Mouse (Mus musculus): Measurements from ENCODE around the gene Lyzl6. TPM values are rescaled to one million over a fixed set of nuclear protein-coding genes. Genes with fewer than 3 reads are reported as not detected.

Lyzl6 gene
- polyA plus RNA-seq, 1 experiment from 2014 or later: not detected

GRCm38 (mm10) chr11:103658189-103658588 lies 19.5 kb upstream of the Lyzl6 start:
- 81% methylated on average over 7 of the region's 7 CpGs for WGBS

GRCm38 (mm10) chr11:103656520-103656919 lies 17.8 kb upstream of the Lyzl6 start:
- H3K27ac ChIP-seq: no peak overlapping the region
- no peaks in the 10 kb centered on the region for H3K36me3 ChIP-seq (replicated peaks)
- H3K4me1 ChIP-seq: 0 out of 2 replicates have a peak, but pooled peaks cover 4% of the 10 kb centered on the region
- no peak for ATAC-seq (ENCODE audit: low FRiP score)
- no peak overlapping the region for H3K9ac ChIP-seq
- H3K4me2 ChIP-seq: no peak overlapping the region
- no peaks in the 10 kb centered on the region for H3K9me3 ChIP-seq
- 21% methylated on average over 3 of the region's 3 CpGs for WGBS
- no peak overlapping the region for H3K4me3 ChIP-seq (replicated peaks)
- peaks cover 72% of the 10 kb centered on the region for H3K27me3 ChIP-seq

More at GRCm38 (mm10) chr11:103658189-103658588, 19.5 kb upstream of the Lyzl6 start:
- Histone ChIP-seq H3K4me1 (0 out of 2 replicates have a peak, but pooled peaks cover 4% of the 10 kb centered on the region), H3K4me3 (replicated peaks) (no peak overlapping the region), H3K36me3 (replicated peaks) (no peaks in the 10 kb centered on the region), H3K9ac (no peak overlapping the region), H3K9me3 (no peaks in the 10 kb centered on the region), H3K27ac (no peak overlapping the region), H3K27me3 (peaks cover 66% of the 10 kb centered on the region), H3K4me2 (no peak overlapping the region)
- no peak for ATAC-seq (ENCODE audit: low FRiP score)

- no peak for ATAC-seq (ENCODE audit: low FRiP score)
- Histone ChIP-seq H3K4me2 (no peak overlapping the region), H3K27me3 (peaks cover 90% of the 10 kb centered on the region), H3K4me3 (replicated peaks) (no peak overlapping the region), H3K9me3 (no peaks in the 10 kb centered on the region), H3K36me3 (replicated peaks) (no peaks in the 10 kb centered on the region), H3K9ac (no peak overlapping the region), H3K4me1 (peaks cover 18% of the 10 kb centered on the region), H3K27ac (no peak overlapping the region)
- WGBS: 81% methylated on average over 10 of the region's 10 CpGs
These were observed 14.8 kb upstream of the Lyzl6 start for GRCm38 (mm10) chr11:103653359-103653965.

- no peak overlapping the region for H3K4me2 ChIP-seq
- peaks cover 96% of the 10 kb centered on the region for H3K27me3 ChIP-seq
- H3K27ac ChIP-seq: no peak overlapping the region
- no peak overlapping the region for H3K4me3 ChIP-seq (replicated peaks)
- no peak overlapping the region for H3K9ac ChIP-seq
- no peaks in the 10 kb centered on the region for H3K36me3 ChIP-seq (replicated peaks)
- H3K4me1 ChIP-seq: peaks cover 18% of the 10 kb centered on the region
- no peaks in the 10 kb centered on the region for H3K9me3 ChIP-seq
- WGBS: 74% methylated on average over 6 of the region's 6 CpGs
- ATAC-seq (ENCODE audit: low FRiP score): no peak
These were observed 12.7 kb upstream of the Lyzl6 start for GRCm38 (mm10) chr11:103651426-103651825.

- Histone ChIP-seq H3K4me1 (peaks cover 14% of the 10 kb centered on the region), H3K36me3 (replicated peaks) (no peaks in the 10 kb centered on the region), H3K9ac (no peak overlapping the region), H3K27me3 (peaks cover 99% of the 10 kb centered on the region), H3K27ac (no peak overlapping the region), H3K4me3 (replicated peaks) (peak overlapping the region; percentile 34), H3K9me3 (no peaks in the 10 kb centered on the region), H3K4me2 (peak overlapping the region; percentile 50)
- under 1% methylated on average over 37 of the region's 37 CpGs for WGBS
- no peak for ATAC-seq (ENCODE audit: low FRiP score)
These were observed 11.3 kb upstream of the Lyzl6 start for GRCm38 (mm10) chr11:103649983-103650493.

- Histone ChIP-seq H3K9me3 (no peaks in the 10 kb centered on the region), H3K4me1 (peaks cover 14% of the 10 kb centered on the region), H3K27me3 (peaks cover 94% of the 10 kb centered on the region), H3K4me3 (replicated peaks) (peak within 1 kb of the TSS; percentile 34), H3K36me3 (replicated peaks) (no peaks in the 10 kb centered on the region), H3K27ac (no peak within 1 kb of the TSS), H3K9ac (no peak within 1 kb of the TSS), H3K4me2 (peak within 1 kb of the TSS; percentile 50)
- under 1% methylated on average over 61 of the region's 71 CpGs for WGBS
- no peak for ATAC-seq (ENCODE audit: low FRiP score)
These were observed 10.8 kb upstream of the Lyzl6 start, which contains the start of gene Rprml for GRCm38 (mm10) chr11:103649301-103649982. TSS of gene Rprml (plus strand) at chr11:103649570.

GRCm38 (mm10) chr11:103648656-103649055 lies 10.0 kb upstream of the Lyzl6 start:
- H3K27me3 ChIP-seq: peaks cover 86% of the 10 kb centered on the region
- WGBS: 23% methylated on average over 7 of the region's 7 CpGs

GRCm38 (mm10) chr11:103647921-103648620 lies 9.4 kb upstream of the Lyzl6 start:
- ATAC-seq (ENCODE audit: low FRiP score): no peak
- H3K4me1 ChIP-seq: peaks cover 14% of the 10 kb centered on the region
- 9% methylated on average over 11 of the region's 11 CpGs for WGBS
- no peak overlapping the region for H3K27ac ChIP-seq
- no peak overlapping the region for H3K4me2 ChIP-seq
- H3K36me3 ChIP-seq (replicated peaks): no peaks in the 10 kb centered on the region
- H3K9me3 ChIP-seq: no peaks in the 10 kb centered on the region
- H3K9ac ChIP-seq: no peak overlapping the region
- H3K27me3 ChIP-seq: peaks cover 80% of the 10 kb centered on the region
- no peak overlapping the region for H3K4me3 ChIP-seq (replicated peaks)

More at GRCm38 (mm10) chr11:103648656-103649055, 10.0 kb upstream of the Lyzl6 start:
- H3K4me1 ChIP-seq: peaks cover 14% of the 10 kb centered on the region
- no peak overlapping the region for H3K27ac ChIP-seq
- no peak overlapping the region for H3K4me2 ChIP-seq
- H3K36me3 ChIP-seq (replicated peaks): no peaks in the 10 kb centered on the region
- no peak for ATAC-seq (ENCODE audit: low FRiP score)
- no peak overlapping the region for H3K4me3 ChIP-seq (replicated peaks)
- H3K9ac ChIP-seq: no peak overlapping the region
- no peaks in the 10 kb centered on the region for H3K9me3 ChIP-seq

GRCm38 (mm10) chr11:103646301-103646700 lies 7.6 kb upstream of the Lyzl6 start:
- no peaks in the 10 kb centered on the region for H3K36me3 ChIP-seq (replicated peaks)
- ATAC-seq (ENCODE audit: low FRiP score): no peak
- H3K9ac ChIP-seq: no peak overlapping the region
- H3K4me1 ChIP-seq: peaks cover 14% of the 10 kb centered on the region
- no peak overlapping the region for H3K4me2 ChIP-seq
- H3K9me3 ChIP-seq: no peaks in the 10 kb centered on the region
- peaks cover 69% of the 10 kb centered on the region for H3K27me3 ChIP-seq
- no peak overlapping the region for H3K4me3 ChIP-seq (replicated peaks)
- 85% methylated on average over 6 of the region's 6 CpGs for WGBS
- no peak overlapping the region for H3K27ac ChIP-seq

GRCm38 (mm10) chr11:103645731-103646130 lies 7.0 kb upstream of the Lyzl6 start:
- no peak overlapping the region for H3K4me2 ChIP-seq
- H3K27me3 ChIP-seq: peaks cover 69% of the 10 kb centered on the region

GRCm38 (mm10) chr11:103643211-103643610 lies 4.5 kb upstream of the Lyzl6 start:
- ATAC-seq (ENCODE audit: low FRiP score): no peak
- H3K9ac ChIP-seq: no peak overlapping the region
- H3K36me3 ChIP-seq (replicated peaks): no peaks in the 10 kb centered on the region
- no peaks in the 10 kb centered on the region for H3K4me1 ChIP-seq
- no peaks in the 10 kb centered on the region for H3K9me3 ChIP-seq
- no peak overlapping the region for H3K4me3 ChIP-seq (replicated peaks)
- 65% methylated on average over 9 of the region's 9 CpGs for WGBS
- no peak overlapping the region for H3K4me2 ChIP-seq
- no peak overlapping the region for H3K27ac ChIP-seq
- peaks cover 62% of the 10 kb centered on the region for H3K27me3 ChIP-seq

More at GRCm38 (mm10) chr11:103645731-103646130, 7.0 kb upstream of the Lyzl6 start:
- ATAC-seq (ENCODE audit: low FRiP score): no peak
- Histone ChIP-seq H3K27ac (no peak overlapping the region), H3K9me3 (no peaks in the 10 kb centered on the region), H3K36me3 (replicated peaks) (no peaks in the 10 kb centered on the region), H3K4me1 (peaks cover 14% of the 10 kb centered on the region), H3K9ac (no peak overlapping the region), H3K4me3 (replicated peaks) (no peak overlapping the region)
- WGBS: 89% methylated on average over 8 of the region's 8 CpGs

GRCm38 (mm10) chr11:103639407-103639946 lies 787 bp upstream of the Lyzl6 start:
- Histone ChIP-seq H3K9ac (no peak overlapping the region), H3K27me3 (peaks cover 34% of the 10 kb centered on the region), H3K4me3 (replicated peaks) (no peak overlapping the region), H3K36me3 (replicated peaks) (no peaks in the 10 kb centered on the region), H3K27ac (no peak overlapping the region), H3K9me3 (no peaks in the 10 kb centered on the region), H3K4me2 (0 out of 2 replicates have a peak overlapping the region, but pooled peaks have one; percentile 13), H3K4me1 (no peaks in the 10 kb centered on the region)
- no peak for ATAC-seq (ENCODE audit: low FRiP score)
- WGBS: 5% methylated on average over 10 of the region's 10 CpGs

Data from forebrain, embryonic 12.5 days (tissue).